Mouse (Mus musculus): Measurements from ENCODE around the gene D330020A13Rik. TPM values are rescaled to one million over a fixed set of nuclear protein-coding genes. Genes with fewer than 3 reads are reported as not detected.

The D330020A13Rik gene
- not detected for polyA plus RNA-seq (2015; fragmentation: Illumina TruSeq; extraction: RNeasy Lipid Tissue Mini Kit (QIAGEN cat#74804); ENCODE audit: insufficient read depth, low replicate concordance)

DNA sequence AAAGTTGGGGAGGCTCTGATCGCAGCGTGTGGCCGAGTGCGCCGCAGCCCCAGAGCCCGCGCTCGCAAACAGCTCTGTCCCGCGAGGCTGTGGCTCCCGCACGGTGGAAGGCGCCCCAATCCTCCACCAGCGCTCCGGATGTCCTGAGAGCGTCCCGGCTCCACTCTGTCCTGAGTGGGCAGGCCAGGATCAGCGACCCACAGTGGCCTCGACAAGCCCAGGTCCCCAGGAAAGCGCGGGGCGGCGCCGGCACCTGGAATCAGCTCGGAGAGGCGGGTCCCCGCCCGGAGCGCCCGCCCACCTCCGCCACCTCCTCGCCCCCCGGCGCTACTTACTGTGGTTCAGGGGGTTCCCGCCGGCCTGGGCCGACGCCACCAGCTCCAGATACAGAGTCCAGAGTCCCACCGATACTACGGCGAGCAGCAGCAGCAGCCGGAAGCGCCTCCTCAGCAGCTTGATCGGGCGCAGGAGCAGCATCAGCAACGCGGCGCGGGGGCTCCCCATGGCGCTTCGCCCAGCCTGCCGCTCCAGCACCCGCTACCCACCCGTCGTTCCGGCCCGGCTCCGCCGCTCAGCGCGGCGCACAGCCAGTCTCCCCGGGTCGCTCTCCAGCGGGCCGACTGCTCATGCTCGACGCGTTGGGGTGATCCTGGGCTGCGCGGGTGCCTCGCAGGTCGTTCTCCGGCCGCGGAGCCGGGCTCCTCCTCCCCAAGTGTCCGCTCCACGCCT is at the start of gene D330020A13Rik, which contains the start of gene B4galnt3:
Gene D330020A13Rik (plus strand): TSS at position 309 of the 729 bp plus-strand sequence.
Gene B4galnt3 (minus strand): TSS at position 504 of the 729 bp plus-strand sequence.

Other genes starting within 250 kb of the D330020A13Rik start
- not detected for gene Ninj2, start 201.0 kb upstream of the D330020A13Rik start, polyA plus RNA-seq (2015; fragmentation: Illumina TruSeq; extraction: RNeasy Lipid Tissue Mini Kit (QIAGEN cat#74804); ENCODE audit: insufficient read depth, low replicate concordance)
- 0.08 TPM for gene B4galnt3, start 195 bp downstream of the D330020A13Rik start, polyA plus RNA-seq (2015; fragmentation: Illumina TruSeq; extraction: RNeasy Lipid Tissue Mini Kit (QIAGEN cat#74804); ENCODE audit: insufficient read depth, low replicate concordance)
- 90.2 TPM for gene Kdm5a, start 69.8 kb downstream of the D330020A13Rik start, polyA plus RNA-seq (2015; fragmentation: Illumina TruSeq; extraction: RNeasy Lipid Tissue Mini Kit (QIAGEN cat#74804); ENCODE audit: insufficient read depth, low replicate concordance)
- 24.7 TPM for gene Ccdc77, start 70.0 kb downstream of the D330020A13Rik start, polyA plus RNA-seq (2015; fragmentation: Illumina TruSeq; extraction: RNeasy Lipid Tissue Mini Kit (QIAGEN cat#74804); ENCODE audit: insufficient read depth, low replicate concordance)
- gene Il17ra, start 168.9 kb downstream of the D330020A13Rik start, polyA plus RNA-seq (2015; fragmentation: Illumina TruSeq; extraction: RNeasy Lipid Tissue Mini Kit (QIAGEN cat#74804); ENCODE audit: insufficient read depth, low replicate concordance) = 92.4 TPM
- gene Tmem121b, start 199.4 kb downstream of the D330020A13Rik start, polyA plus RNA-seq (2015; fragmentation: Illumina TruSeq; extraction: RNeasy Lipid Tissue Mini Kit (QIAGEN cat#74804); ENCODE audit: insufficient read depth, low replicate concordance) = 0.22 TPM
- 31.0 TPM for gene Hdhd5, start 237.0 kb downstream of the D330020A13Rik start, polyA plus RNA-seq (2015; fragmentation: Illumina TruSeq; extraction: RNeasy Lipid Tissue Mini Kit (QIAGEN cat#74804); ENCODE audit: insufficient read depth, low replicate concordance)